Mouse (Mus musculus) cerebellum, adult 9-11 months (tissue): ENCODE data around the gene Numbl.

ENCODE experiments used
- DNase-seq: peaks from one replicate; pipeline ENCODE4 v3.0.0; 2022

The Numbl gene

DNA sequence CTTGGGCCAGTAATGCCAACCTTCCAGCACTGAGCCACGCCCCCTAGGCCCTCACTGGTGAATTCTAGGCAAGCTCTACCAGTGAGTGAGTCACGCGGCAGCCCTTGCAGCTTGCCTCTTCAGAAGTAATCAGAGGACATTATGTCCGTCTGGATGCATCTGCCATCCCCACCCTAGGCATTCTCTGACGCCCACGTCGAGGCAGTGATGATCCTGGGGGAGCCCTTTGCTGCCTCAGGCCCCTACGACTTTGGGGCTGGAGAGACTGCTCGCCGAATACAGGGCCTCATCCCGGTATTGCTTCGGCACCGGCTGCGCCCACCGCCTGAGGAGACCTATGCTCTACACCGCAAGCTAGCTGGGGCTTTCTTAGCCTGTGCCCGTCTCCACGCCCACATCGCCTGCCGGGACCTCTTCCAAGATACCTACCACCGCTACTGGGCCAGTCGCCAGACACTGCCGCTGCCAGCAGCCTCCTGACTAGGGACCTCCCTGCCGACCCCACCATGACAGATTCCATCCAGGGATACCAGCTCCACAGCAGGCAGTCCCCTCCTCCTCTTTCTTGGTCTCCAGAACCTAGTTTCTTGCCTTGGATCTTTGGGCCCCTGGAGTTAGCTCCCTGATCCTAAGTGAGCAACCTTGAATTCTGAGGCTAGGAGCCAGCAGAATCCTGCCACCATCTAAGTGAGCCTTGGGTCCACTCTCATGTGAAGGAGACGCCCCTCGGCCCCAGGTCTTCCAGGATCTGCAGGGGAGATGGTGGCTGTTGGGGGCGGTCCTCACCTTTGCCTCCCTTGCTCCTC, 984 bp upstream of the Numbl start:
- DNase-seq, result peak; percentile 85

DNA sequence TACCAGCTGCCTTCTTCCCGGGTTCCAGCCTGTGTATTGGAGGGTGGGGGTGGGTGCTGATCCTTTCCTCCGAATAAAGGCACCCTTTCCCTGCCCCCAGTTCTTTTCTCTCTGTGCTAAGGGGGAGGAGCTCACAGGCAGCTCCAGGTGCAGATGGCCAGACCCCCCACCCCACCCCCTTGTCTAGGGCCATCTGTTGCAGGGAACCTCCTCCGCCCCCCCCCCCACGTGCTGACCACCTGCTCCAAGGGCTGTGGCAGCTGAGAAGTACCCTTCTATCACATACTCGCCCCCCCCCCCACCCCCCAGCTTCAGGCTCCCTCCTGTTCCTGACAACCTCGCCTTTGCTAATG, 405 bp upstream of the Numbl start:
- no peak for DNase-seq

DNA sequence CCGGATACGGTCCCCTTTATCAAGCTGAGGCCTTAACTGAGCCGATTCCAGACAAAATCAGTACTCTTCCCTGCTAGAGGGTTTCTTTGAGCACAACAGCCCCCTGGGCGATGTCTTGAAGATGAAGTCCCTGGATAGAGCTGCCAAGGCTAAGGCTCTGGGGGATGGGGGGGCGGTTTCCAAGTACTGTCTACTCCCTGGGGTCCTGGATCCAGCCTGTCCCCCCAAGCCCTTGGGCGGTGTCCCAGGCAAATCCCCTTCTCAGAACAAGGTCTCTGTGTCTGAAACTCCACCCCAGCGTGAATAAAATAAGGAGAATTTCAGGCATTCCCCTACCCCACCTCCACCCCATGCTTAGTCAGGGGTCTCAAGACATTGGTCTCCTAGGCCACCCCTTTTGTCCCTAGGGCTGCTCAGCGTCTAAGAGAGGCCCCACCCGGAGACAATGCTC, 1.1 kb downstream of the Numbl start:
- peak; percentile 74 for DNase-seq

- no peak for DNase-seq
These were observed 1.5 kb downstream of the Numbl start for GRCm38 (mm10) chr7:27259771-27260170.

DNA sequence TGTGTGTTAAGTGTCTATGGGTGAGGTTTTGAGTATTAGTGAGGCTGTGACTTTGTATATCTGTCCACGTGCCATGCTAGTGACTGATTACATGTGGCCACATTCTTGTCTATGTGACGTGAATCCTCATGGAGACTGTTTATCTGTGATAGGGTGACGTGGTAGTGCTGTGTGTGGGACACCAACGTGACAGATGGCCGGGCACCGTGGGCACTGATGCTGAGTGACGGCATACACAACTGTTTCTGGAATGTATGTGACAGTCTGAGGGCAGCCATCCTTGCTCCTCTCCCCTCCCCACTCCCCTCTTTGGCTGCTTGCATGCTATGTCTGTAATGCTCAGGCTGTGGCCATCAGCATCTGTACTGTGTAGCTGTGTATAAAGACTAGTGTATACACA, 2.6 kb downstream of the Numbl start:
- DNase-seq, result peak; percentile 59

DNA sequence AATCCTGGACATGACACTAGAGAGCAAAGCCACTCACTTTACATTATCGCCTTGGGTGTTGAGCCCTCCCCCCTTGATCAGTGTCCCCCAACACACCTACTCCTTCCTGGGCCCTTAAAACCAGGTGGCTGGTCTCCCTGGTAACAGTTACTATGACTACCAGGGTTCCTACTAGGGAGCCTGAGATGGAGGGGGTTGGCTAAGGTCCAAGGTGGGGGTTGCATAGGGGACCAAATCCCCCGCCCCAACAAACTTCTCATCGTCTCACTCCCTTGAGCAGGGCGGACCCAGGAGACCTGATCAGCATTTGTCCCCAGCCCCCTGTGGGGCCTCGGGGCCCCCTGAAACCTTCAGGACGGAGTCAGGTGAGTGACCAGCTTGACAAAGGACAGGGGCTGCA, 3.7 kb downstream of the Numbl start:
- peak; percentile 51 for DNase-seq

- no peak for DNase-seq
These were observed 6.5 kb downstream of the Numbl start for GRCm38 (mm10) chr7:27264761-27265160.

GRCm38 (mm10) chr7:27266515-27267128, 8.4 kb downstream of the Numbl start:
- DNase-seq, result no peak

- no peak for DNase-seq
These were observed 13.2 kb downstream of the Numbl start for GRCm38 (mm10) chr7:27271423-27271822.

- no peak for DNase-seq
These were observed 15.6 kb downstream of the Numbl start for GRCm38 (mm10) chr7:27273739-27274351.

- DNase-seq, result no peak
These were observed 16.7 kb downstream of the Numbl start for GRCm38 (mm10) chr7:27274916-27275315.

- no peak for DNase-seq
These were observed 17.8 kb downstream of the Numbl start for GRCm38 (mm10) chr7:27276021-27276420.

DNA sequence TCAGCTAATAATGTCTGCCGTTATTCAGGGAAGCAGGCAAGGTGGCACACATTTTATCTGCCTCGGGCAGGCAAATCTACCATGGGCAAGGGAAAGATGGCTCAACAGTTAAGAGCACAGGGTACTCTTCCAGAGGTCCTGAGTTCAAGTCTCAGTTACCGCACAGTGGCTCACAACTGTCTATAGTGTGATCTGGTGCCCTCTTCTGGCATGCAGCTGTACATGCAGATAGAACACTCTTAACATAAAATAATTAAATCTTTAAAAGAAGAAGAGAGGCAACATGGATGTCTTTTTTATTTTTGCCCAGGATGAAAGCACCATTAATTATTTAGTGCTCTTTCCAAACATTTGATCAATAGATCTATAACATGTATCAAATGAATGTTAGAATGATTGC, 19.0 kb downstream of the Numbl start:
- no peak for DNase-seq

DNA sequence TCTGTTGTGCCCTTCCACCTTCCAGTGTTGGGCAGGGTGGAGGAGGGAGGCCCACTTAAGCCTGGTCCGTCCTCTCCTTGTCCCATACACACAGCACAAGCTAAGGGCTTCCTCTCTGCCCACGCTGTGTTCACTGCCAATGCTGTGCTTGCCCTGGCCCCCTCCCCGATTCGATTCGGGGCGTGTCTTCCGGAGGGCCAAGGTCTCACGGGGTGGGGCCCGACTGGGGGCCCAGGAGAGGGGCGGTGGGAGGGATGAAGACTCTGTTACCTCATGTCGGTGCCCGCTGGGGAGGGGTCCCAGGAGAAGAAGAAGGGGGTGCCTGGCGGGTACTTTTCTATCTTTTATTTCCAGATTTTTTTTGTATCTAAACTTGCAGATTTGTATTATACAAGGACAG, 23.5 kb downstream of the Numbl start:
- no peak for DNase-seq

- DNase-seq, result no peak
These were observed 24.0 kb downstream of the Numbl start for GRCm38 (mm10) chr7:27282225-27282624.

DNA sequence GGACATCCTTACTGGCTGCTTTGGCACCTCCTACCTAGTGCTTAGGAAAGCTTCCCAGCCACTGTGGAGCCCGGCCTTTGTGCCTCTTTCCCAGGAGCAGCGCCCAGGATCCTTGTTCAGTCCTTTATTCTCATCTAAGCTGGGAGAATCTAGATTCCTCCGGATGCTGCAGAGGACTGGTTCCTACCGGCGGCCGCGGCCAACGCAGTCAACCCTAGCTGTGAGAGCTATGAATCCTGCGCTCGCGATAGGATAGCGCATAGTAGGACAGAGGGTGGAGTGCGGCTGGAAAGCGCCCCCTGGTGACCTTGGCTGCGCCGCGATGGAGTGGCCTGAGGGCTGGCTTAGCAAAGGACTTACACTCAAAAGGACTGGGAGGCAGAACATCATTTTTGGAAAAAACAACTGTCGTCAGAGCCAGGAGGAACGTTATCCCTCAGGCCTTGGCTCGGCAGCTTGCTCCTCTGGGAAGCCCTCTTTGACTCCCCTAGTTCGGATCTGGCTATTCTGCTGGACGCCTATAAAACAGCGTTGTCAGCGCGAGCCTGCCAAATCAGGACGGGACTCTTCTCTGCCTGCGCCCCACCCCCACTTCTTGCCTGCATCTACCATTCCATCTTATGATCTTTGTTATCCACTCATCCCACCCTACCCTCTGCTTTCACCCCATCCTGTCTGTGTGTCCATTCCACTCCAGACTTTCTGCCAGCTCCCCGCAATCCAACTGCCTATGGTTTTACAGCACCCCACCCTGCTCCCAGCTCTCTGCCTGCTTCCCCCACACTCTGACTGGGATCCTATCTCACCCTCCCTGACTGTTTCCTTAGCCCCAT, 26.8 kb downstream of the Numbl start:
- DNase-seq, result no peak

GRCm38 (mm10) chr7:27285698-27286066, 27.4 kb downstream of the Numbl start:
- no peak for DNase-seq

- no peak for DNase-seq
These were observed 30.5 kb downstream of the Numbl start for GRCm38 (mm10) chr7:27288732-27289131.

DNA sequence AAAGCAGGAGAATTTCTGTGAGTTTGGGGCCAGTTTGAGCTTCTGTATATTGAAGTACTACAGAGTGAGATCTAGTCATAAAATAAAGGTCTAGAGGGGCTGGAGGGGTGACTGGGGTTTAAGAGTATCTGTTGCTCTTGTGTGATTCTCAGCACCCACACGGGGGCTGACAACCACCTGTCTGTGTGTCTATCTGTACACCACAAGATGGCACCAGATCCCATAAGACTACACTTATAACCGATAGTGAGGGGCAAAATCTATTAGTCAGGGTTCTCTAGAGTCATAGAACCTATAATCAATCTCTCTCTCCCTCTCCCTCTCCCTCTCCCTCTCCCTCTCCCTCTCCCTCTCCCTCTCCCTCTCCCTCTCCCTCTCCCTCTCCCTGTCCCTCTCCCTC, 32.3 kb downstream of the Numbl start:
- no peak for DNase-seq

GRCm38 (mm10) chr7:27291795-27292466, 33.7 kb downstream of the Numbl start:
- no peak for DNase-seq

DNA sequence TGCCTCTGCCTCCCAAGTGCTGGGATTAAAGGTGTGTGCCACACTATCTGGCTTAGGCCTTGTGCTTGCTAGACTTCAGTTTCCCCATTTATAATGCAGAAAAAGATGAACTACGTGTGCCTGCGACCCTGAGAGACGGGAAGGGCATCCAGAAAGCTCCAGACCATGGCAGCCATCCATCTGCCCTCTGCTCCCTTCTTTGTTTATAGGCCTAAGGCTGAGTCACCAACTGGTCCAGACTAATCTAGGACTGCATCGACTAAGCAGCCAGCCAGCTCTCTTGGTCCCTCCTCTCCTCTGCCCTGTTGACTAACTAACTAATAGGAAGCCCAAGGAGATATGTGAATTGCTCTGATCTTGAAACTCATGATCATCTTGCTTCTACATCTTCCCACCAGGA, 37.7 kb downstream of the Numbl start:
- no peak for DNase-seq

- no peak for DNase-seq
These were observed 38.3 kb downstream of the Numbl start for GRCm38 (mm10) chr7:27296518-27296917.
